Mouse (Mus musculus): ENCODE measurements around the gene Zeb2. TPM values are rescaled to one million over a fixed set of nuclear protein-coding genes. Genes with fewer than 3 reads are reported as not detected.

The Zeb2 gene
- 110 TPM for polyA plus RNA-seq (2014; fragmentation: Illumina TruSeq; extraction: RNeasy Lipid Tissue Mini Kit (QIAGEN cat#74804); ENCODE audit: low read depth, low replicate concordance)

GRCm38 (mm10) chr2:45117087-45117561 lies at the start of gene Zeb2:
Gene Zeb2 (minus strand): TSS chr2:45117395.

Other genes with a start within 250 kb of the Zeb2 start
- 27.2 TPM for gene Gtdc1, start 189.7 kb downstream of the Zeb2 start, polyA plus RNA-seq (2014; fragmentation: Illumina TruSeq; extraction: RNeasy Lipid Tissue Mini Kit (QIAGEN cat#74804); ENCODE audit: low read depth, low replicate concordance)

All from adrenal gland, adult 10 weeks (tissue).